Mouse (Mus musculus) CH12.LX (cell line): ENCODE results near the gene Aox1. TPM values are rescaled to one million over a fixed set of nuclear protein-coding genes. Genes with fewer than 3 reads are reported as not detected.

Experiments used
- DNase-seq: peaks from one replicate; pipeline ENCODE4 v3.0.0-alpha.2; 2013; ENCODE audit errors: extremely low read depth
- H3K27ac ChIP-seq: 2 replicates; pipeline ENCODE4 v1.5.1; 2012; ENCODE audit warnings: low read depth, mild to moderate bottlenecking, control low read depth, moderate library complexity; ENCODE audit not compliant: insufficient read depth
- H3K27me3 ChIP-seq: replicated peaks from 2 replicates; pipeline ENCODE3; 2012; ENCODE audit warnings: inconsistent platforms
- H3K36me3 ChIP-seq, 2 experiments: replicated peaks in 1 of 2; 2 replicates each; pipeline versions ENCODE3 to v1.6.1; 2012; ENCODE audit warnings: inconsistent platforms in 1 of 2, low read length in 1 of 2, mild to moderate bottlenecking in 1 of 2, mixed read lengths in 1 of 2, moderate library complexity in 1 of 2; ENCODE audit not compliant: control insufficient read depth in 1 of 2, insufficient read depth in 1 of 2
- H3K4me1 ChIP-seq, 2 experiments: 2 replicates each; pipeline ENCODE4 v1.6.1; 2012; ENCODE audit warnings: inconsistent platforms in 1 of 2, moderate library complexity in 1 of 2; ENCODE audit not compliant: insufficient read depth in 2 of 2, control insufficient read depth in 1 of 2
- H3K4me2 ChIP-seq: 2 replicates; pipeline ENCODE4 v1.6.1; 2012; ENCODE audit warnings: low read depth, mild to moderate bottlenecking, control low read depth; ENCODE audit not compliant: poor library complexity, insufficient read depth, severe bottlenecking
- H3K4me3 ChIP-seq, 3 experiments: fragments of 150-350 bp in 1 of 3; sonication (generic) in 1 of 3; replicated peaks in 1 of 3; 2 replicates each; pipeline versions ENCODE3 to v1.5.1; 2011 to 2012; ENCODE audit warnings: low read depth in 2 of 3, low read length in 2 of 3, mild to moderate bottlenecking in 2 of 3, moderate library complexity in 2 of 3, control low read depth in 1 of 3, improper control_type of control experiment in 1 of 3, inconsistent platforms in 1 of 3, mixed read lengths in 1 of 3; ENCODE audit not compliant: poor library complexity in 1 of 3
- H3K79me2 ChIP-seq: replicated peaks from 2 replicates; pipeline ENCODE4 v1.6.1; 2012; ENCODE audit warnings: mild to moderate bottlenecking, moderate library complexity; ENCODE audit not compliant: control insufficient read depth, poor library complexity, insufficient read depth, severe bottlenecking; ENCODE audit errors: extremely low read depth
- H3K9ac ChIP-seq: 2 replicates; pipeline ENCODE4 v1.6.1; 2012; ENCODE audit warnings: low read depth, mild to moderate bottlenecking, control low read depth, moderate library complexity; ENCODE audit not compliant: insufficient read depth
- H3K9me3 ChIP-seq: replicated peaks from 2 replicates; pipeline ENCODE3; 2012; ENCODE audit warnings: low read length, inconsistent platforms, mixed read lengths
- CHD2 ChIP-seq: IDR thresholded peaks from 2 replicates; pipeline ENCODE4 v1.6.1; 2011; ENCODE audit warnings: low read length, improper control_type of control experiment
- CTCF ChIP-seq, 2 experiments: IDR thresholded peaks in 1 of 2; conservative IDR thresholded peaks in 1 of 2; 2 replicates each; pipeline ENCODE4 v1.5.1; 2011 to 2012; ENCODE audit warnings: low read depth in 2 of 2, low read length in 2 of 2, improper control_type of control experiment in 1 of 2, inconsistent platforms in 1 of 2, mild to moderate bottlenecking in 1 of 2, moderate library complexity in 1 of 2
- ETS1 ChIP-seq: conservative IDR thresholded peaks from 2 replicates; pipeline ENCODE4 v1.6.1; 2012; ENCODE audit warnings: low read depth, mild to moderate bottlenecking, inconsistent platforms, low read length, improper control_type of control experiment, moderate library complexity
- HCFC1 ChIP-seq: IDR thresholded peaks from 2 replicates; pipeline ENCODE4 v1.6.1; 2012; ENCODE audit warnings: low read depth, mild to moderate bottlenecking, inconsistent platforms, low read length, improper control_type of control experiment
- MYC ChIP-seq: IDR thresholded peaks from 2 replicates; pipeline ENCODE4 v1.6.1; 2011; ENCODE audit warnings: low read depth, mild to moderate bottlenecking, improper control_type of control experiment, low read length
- NELFE ChIP-seq: IDR thresholded peaks from 2 replicates; pipeline ENCODE4 v1.6.1; 2011; ENCODE audit warnings: low read depth, low read length, improper control_type of control experiment
- SMC3 ChIP-seq: IDR thresholded peaks from 2 replicates; pipeline ENCODE4 v1.6.1; 2011; ENCODE audit warnings: low read depth, low read length, improper control_type of control experiment
- USF1 ChIP-seq: IDR thresholded peaks from 2 replicates; pipeline ENCODE4 v1.6.1; 2014; ENCODE audit warnings: low read depth, mild to moderate bottlenecking, inconsistent platforms, low read length, improper control_type of control experiment
- USF2 ChIP-seq: conservative IDR thresholded peaks from 2 replicates; pipeline ENCODE4 v1.6.1; 2011; ENCODE audit warnings: low read depth, low read length, improper control_type of control experiment
- ZC3H11A ChIP-seq: IDR thresholded peaks from 2 replicates; pipeline ENCODE4 v1.6.1; 2012; ENCODE audit warnings: low read depth, mild to moderate bottlenecking, inconsistent platforms, low read length, improper control_type of control experiment
- ZMIZ1 ChIP-seq: IDR thresholded peaks from 2 replicates; pipeline ENCODE4 v1.6.1; 2012; ENCODE audit warnings: low read depth, mild to moderate bottlenecking, inconsistent platforms, low read length, improper control_type of control experiment
- ZNF384 ChIP-seq: IDR thresholded peaks from 2 replicates; pipeline ENCODE4 v1.6.1; 2012; ENCODE audit warnings: low read depth, low read length, improper control_type of control experiment, inconsistent platforms
- dilution Hi-C: fragments of 300-500 bp; cut with MboI; formaldehyde crosslinking; loops from 2 replicates; pipeline ENCODE4 v1.14.3; 2020; ENCODE audit warnings: low sequenced_read_pairs; ENCODE audit not compliant: extremely low pct_unique_long_range_greater_than_20kb, extremely low pct_ligation_motif_present
- in situ Hi-C: fragments of 300-500 bp; cut with MboI; formaldehyde crosslinking; loops from 3 replicates; pipeline ENCODE4 v1.14.3; 2019; ENCODE audit warnings: low sequenced_read_pairs, low pct_ligation_motif_present, low pct_unique_long_range_greater_than_20kb, mixed read lengths
- polyA plus RNA-seq: library from polyadenylated mRNA; unstranded; fragments of >175 nt; gene quantifications from 2 replicates; pipeline ENCODE4 v1.2.1, GENCODE M21; 2012; ENCODE audit warnings: low read depth; ENCODE audit not compliant: insufficient read length
- total RNA-seq, 2 experiments: library from RNA; depleted of rRNA; stranded (reverse); fragments of 300-350 nt in 1 of 2; fragments of >200 nt in 1 of 2; gene quantifications; 2 replicates each; pipeline ENCODE4 v1.2.3; 2012 to 2014

The Aox1 gene
- total and polyA plus RNA-seq, 3 experiments = 0.15 to 0.40 TPM; not detected in 1

DNA sequence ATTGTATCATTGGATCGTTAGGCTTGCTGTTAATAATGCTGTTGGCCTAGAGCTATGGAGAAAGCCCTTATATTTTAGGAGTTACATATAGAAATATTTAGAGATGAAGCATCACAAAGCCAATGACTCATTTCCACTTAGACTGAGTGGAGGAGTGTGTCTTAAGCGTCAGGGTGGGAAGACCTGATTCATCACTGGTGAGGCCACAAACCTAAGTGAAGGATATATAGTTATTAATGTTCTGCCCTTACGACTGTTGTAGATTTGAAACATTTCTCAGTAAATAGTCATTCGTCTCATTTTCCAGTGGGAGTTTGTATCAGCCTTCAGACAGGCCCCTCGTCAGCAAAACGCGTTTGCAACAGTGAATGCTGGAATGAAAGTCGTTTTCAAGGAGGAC, 122.5 kb downstream of the Aox1 start:
- Histone ChIP-seq H3K4me3 (no peak overlapping the region), H3K4me1 (peaks cover 0 to 3% of the 10 kb centered on the region in 2 experiments; a peak in 1 of 4 replicates), H3K9ac (no peak overlapping the region), H3K36me3 (no peaks in the 10 kb centered on the region), H3K4me2 (no peak overlapping the region), H3K27me3 (no peaks in the 10 kb centered on the region), H3K79me2 (no peaks in the 10 kb centered on the region), H3K27ac (no peak overlapping the region), H3K9me3 (no peaks in the 10 kb centered on the region)
- no peak for DNase-seq
- in situ Hi-C loops (no loop called here), dilution Hi-C loops (no loop called here)
- TF ChIP-seq SMC3 = no peak
- no peak for TF ChIP-seq ETS1
- TF ChIP-seq HCFC1 = no peak
- TF ChIP-seq USF2 = no peak
- no peak for TF ChIP-seq ZC3H11A
- TF ChIP-seq MYC = no peak
- no peak for TF ChIP-seq CTCF (conservative IDR thresholded peaks at IDR 0.05 in 1 of 2, IDR thresholded peaks at IDR 0.05 in 1 of 2; ENCODE audit: low read depth in 2 of 2, low read length in 2 of 2)
- TF ChIP-seq NELFE = no peak
- TF ChIP-seq USF1 = no peak
- no peak for TF ChIP-seq ZNF384
- TF ChIP-seq ZMIZ1 = no peak
- TF ChIP-seq CHD2 = no peak
- TF ChIP-seq, all 38 proteins: peak for 0

Other genes starting within 250 kb of the Aox1 start
- gene Sgo2a, start 34.0 kb upstream of the Aox1 start, total RNA-seq (2012; rRNA removed) = 14.4 and 15.1 TPM in 2 replicates
- 24.2 and 27.1 TPM in 2 replicates for gene Sgo2a, start 34.0 kb upstream of the Aox1 start, total RNA-seq (2014; rRNA removed)
- gene Sgo2a, start 34.0 kb upstream of the Aox1 start, polyA plus RNA-seq = 14.6 and 15.1 TPM in 2 replicates
- gene Kctd18, start 11.0 kb upstream of the Aox1 start, total RNA-seq (2012; rRNA removed) = 10.5 and 12.8 TPM in 2 replicates
- 19.8 and 22.3 TPM in 2 replicates for gene Kctd18, start 11.0 kb upstream of the Aox1 start, total RNA-seq (2014; rRNA removed)
- gene Kctd18, start 11.0 kb upstream of the Aox1 start, polyA plus RNA-seq = 14.8 and 18.5 TPM in 2 replicates
- gene Aox3, start 83.2 kb downstream of the Aox1 start, total RNA-seq (2012; rRNA removed) = 0.08 TPM in 2 replicates
- 0.08 and 0.43 TPM in 2 replicates for gene Aox3, start 83.2 kb downstream of the Aox1 start, total RNA-seq (2014; rRNA removed)
- gene Aox3, start 83.2 kb downstream of the Aox1 start, polyA plus RNA-seq = 0.14 and 0.20 TPM in 2 replicates
- 0.08 TPM in 1 of 2 replicates, not detected in the other for gene Aox4, start 180.5 kb downstream of the Aox1 start, total RNA-seq (2012; rRNA removed)
- gene Aox4, start 180.5 kb downstream of the Aox1 start, total RNA-seq (2014; rRNA removed) = 0.05 and 0.07 TPM in 2 replicates
- gene Aox4, start 180.5 kb downstream of the Aox1 start, polyA plus RNA-seq = 0.20 and 0.27 TPM in 2 replicates
- gene Aox2, start 248.4 kb downstream of the Aox1 start, total RNA-seq (2012; rRNA removed) = not detected in 2 replicates
- gene Aox2, start 248.4 kb downstream of the Aox1 start, total RNA-seq (2014; rRNA removed) = not detected in 2 replicates
- not detected in 2 replicates for gene Aox2, start 248.4 kb downstream of the Aox1 start, polyA plus RNA-seq